Mouse (Mus musculus) heart, postnatal 0 days (tissue): Measurements from ENCODE around the gene Mtcp1.

Source experiments
- CTCF ChIP-seq: IDR thresholded peaks from 2 replicates; pipeline ENCODE4 v1.5.1; 2016; ENCODE audit warnings: antibody characterized with exemption, control low read depth, low read depth
- EP300 ChIP-seq: IDR thresholded peaks from 2 replicates; pipeline ENCODE4 v1.6.1; 2016; ENCODE audit warnings: antibody characterized with exemption, low read depth

- no peak for TF ChIP-seq CTCF
- no peak for TF ChIP-seq EP300
Measured at GRCm38 (mm10) chrX:75415936-75416785, at the start of gene Mtcp1, which contains the start of the genes Cmc4 and Brcc3.
